8 mouse cellular contexts compared by ENCODE assay signal in genomic region chr2:72777330-72777729, GRCm38 (mm10).
DNase-seq lines count a peak whose midpoint lies in the region.

No protein-coding gene starts in this region.

- peak; percentile 8 to 72 for DNase-seq in adrenal gland, adult (ENCODE audit: inconsistent age in 2 of 2, low spot score in 1 of 2)
- DNase-seq in adrenal gland, postnatal 4 days (ENCODE audit: low spot score in 2 of 2): no peak
- peak; percentile 29 to 33 for DNase-seq in layer of hippocampus, postnatal 10 days (ENCODE audit: low spot score in 2 of 2)
- no peak for DNase-seq in layer of hippocampus, adult 9-10 months (ENCODE audit: low spot score)
- peak; percentile 44 for DNase-seq in adrenal gland, postnatal 14 days
- peak; percentile 42 for DNase-seq in retina, embryonic 14.5 days (ENCODE audit: low spot score)
- no peak for DNase-seq in right cerebral cortex, postnatal 36 days (ENCODE audit: low spot score in 2 of 2)
- no peak for DNase-seq in c-Kit-positive CD71-positive TER-119-positive erythroid progenitor cells, embryonic 14.5 days (ENCODE audit: low spot score)

Comparison
In these comparisons a context has a peak if more than half of its experiments do, and no peak if none do; other contexts are left out.
1. DNase-seq: peak in adrenal gland, adult (2 of 2), layer of hippocampus, postnatal 10 days (2 of 2), adrenal gland, postnatal 14 days (single experiment) and retina, embryonic 14.5 days (single experiment); none in adrenal gland, postnatal 4 days (0 of 2), layer of hippocampus, adult 9-10 months (single experiment), right cerebral cortex, postnatal 36 days (0 of 2) and c-Kit-positive CD71-positive TER-119-positive erythroid progenitor cells, embryonic 14.5 days (single experiment).